Mouse (Mus musculus) forebrain, embryonic 15.5 days (tissue): ENCODE results near the gene Pias1. TPM values are rescaled to one million over a fixed set of nuclear protein-coding genes. Genes with fewer than 3 reads are reported as not detected.
"Not testable (repeated sequence)": the region's sequence is repeated elsewhere in the genome, so short reads cannot be mapped to it uniquely, and the experiment has no call there.

Source experiments
- ATAC-seq: fragments of 200-750 bp; cut with Nextera tagmentation; replicated peaks from 2 replicates; pipeline ENCODE4 v1.8.0; 2017; ENCODE audit warnings: mild to moderate bottlenecking, moderate TSS enrichment, moderate library complexity
- H3K27ac ChIP-seq: fragments of 300-500 bp; sonication (generic); replicated peaks from 2 replicates; pipeline ENCODE4 v1.5.1; 2015; ENCODE audit warnings: mild to moderate bottlenecking, inconsistent platforms
- H3K27me3 ChIP-seq: fragments of 300-500 bp; sonication (generic); 2 replicates; pipeline ENCODE4 v1.6.1; 2015; ENCODE audit warnings: inconsistent platforms
- H3K36me3 ChIP-seq: fragments of 300-500 bp; sonication (generic); 2 replicates; pipeline ENCODE4 v1.6.1; 2015; ENCODE audit warnings: mild to moderate bottlenecking, inconsistent platforms
- H3K4me1 ChIP-seq: fragments of 300-500 bp; sonication (generic); 2 replicates; pipeline ENCODE4 v1.6.1; 2015; ENCODE audit warnings: inconsistent platforms
- H3K4me2 ChIP-seq: fragments of 300-500 bp; sonication (generic); replicated peaks from 2 replicates; pipeline ENCODE4 v1.6.1; 2015; ENCODE audit warnings: mild to moderate bottlenecking, inconsistent platforms
- H3K4me3 ChIP-seq: fragments of 300-500 bp; sonication (generic); 2 replicates; pipeline ENCODE4 v1.5.1; 2015; ENCODE audit warnings: mild to moderate bottlenecking, inconsistent platforms
- H3K9ac ChIP-seq: fragments of 300-500 bp; sonication (generic); replicated peaks from 2 replicates; pipeline ENCODE4 v1.6.1; 2015; ENCODE audit warnings: mild to moderate bottlenecking, inconsistent platforms
- H3K9me3 ChIP-seq: fragments of 300-500 bp; sonication (generic); 2 replicates; pipeline ENCODE4 v1.6.1; 2016; ENCODE audit warnings: inconsistent platforms
- WGBS: fragments of 180-500 bp; shearing (Covaris S2); methylation state at CpG from one replicate; pipeline ENCODE4 v1.1.7; 2015; ENCODE audit warnings: mixed read lengths; 5-methylcytosine and 5-hydroxymethylcytosine counted together
- polyA plus RNA-seq: library from polyadenylated mRNA; unstranded; fragments of >200 nt; fragmentation: Nextera tagmentation; extraction: Ambion mirVana; gene quantifications from 2 replicates; pipeline ENCODE4 v1.2.1, GENCODE M21; 2015

Pias1 gene
- polyA plus RNA-seq, 1 experiment from 2014 or later = 65.3 TPM

DNA sequence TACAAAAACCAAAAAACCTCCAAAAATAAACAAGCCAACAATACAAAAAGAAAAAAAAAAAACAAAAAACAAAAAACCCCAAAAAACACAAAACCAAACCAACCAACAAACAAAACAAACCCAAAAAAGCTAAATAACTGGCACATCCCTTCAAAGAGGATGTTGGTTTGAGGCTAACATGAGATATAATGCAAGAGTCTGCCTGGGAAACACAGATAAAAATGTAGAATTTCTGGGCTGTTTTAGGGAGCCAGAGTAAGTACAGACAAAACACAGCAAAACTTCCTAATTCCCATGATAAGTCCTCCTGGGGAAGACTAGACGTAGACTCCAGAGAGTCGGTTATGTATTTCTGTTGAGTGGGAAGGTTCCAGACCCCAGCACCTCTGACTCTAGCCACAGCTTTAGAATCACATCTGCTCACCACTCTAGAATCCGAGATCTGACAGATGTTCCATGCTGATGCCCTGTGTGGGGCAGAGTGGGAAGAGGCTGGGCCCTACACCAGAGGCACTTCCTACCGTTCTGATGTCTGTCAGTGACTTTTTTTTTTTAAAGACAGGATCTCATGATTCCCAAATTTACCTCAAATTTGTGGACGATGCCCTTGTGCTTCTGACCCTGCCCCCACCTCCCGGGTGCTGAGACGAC lies 110.6 kb downstream of the Pias1 start:
- H3K4me1 ChIP-seq = no peaks in the 10 kb centered on the region
- peaks cover 15% of the 10 kb centered on the region for H3K36me3 ChIP-seq
- no peak overlapping the region for H3K4me2 ChIP-seq
- H3K4me3 ChIP-seq = no peak overlapping the region
- ATAC-seq = no peak
- WGBS = 92% methylated on average over 7 of the region's 7 CpGs
- H3K9me3 ChIP-seq = no peaks in the 10 kb centered on the region
- no peak overlapping the region for H3K27ac ChIP-seq
- no peak overlapping the region for H3K9ac ChIP-seq
- H3K27me3 ChIP-seq = no peaks in the 10 kb centered on the region

DNA sequence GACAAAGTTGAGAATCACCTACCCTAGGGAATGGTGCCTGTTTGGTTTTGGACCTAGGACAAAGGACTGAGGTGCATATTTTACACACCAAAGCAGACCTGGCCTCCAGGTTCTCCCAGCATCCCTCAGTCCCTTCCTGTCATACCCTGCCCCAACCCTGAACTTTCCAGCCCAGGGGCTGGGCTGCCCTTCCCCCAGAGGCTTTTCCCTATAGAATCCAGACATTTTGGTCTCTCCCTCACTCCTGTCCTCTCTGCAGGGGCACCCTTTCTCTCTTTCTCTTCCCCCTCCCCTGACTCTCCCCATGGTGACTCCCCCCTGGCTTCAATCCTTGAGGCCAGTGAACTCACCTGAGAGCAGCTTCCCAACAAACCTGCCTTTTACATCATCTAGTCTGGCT lies 117.0 kb downstream of the Pias1 start:
- Histone ChIP-seq H3K9ac (no peak overlapping the region), H3K27ac (no peak overlapping the region), H3K4me1 (no peaks in the 10 kb centered on the region), H3K4me3 (no peak overlapping the region), H3K27me3 (no peaks in the 10 kb centered on the region), H3K9me3 (no peaks in the 10 kb centered on the region), H3K36me3 (no peaks in the 10 kb centered on the region), H3K4me2 (no peak overlapping the region)
- ATAC-seq = no peak

DNA sequence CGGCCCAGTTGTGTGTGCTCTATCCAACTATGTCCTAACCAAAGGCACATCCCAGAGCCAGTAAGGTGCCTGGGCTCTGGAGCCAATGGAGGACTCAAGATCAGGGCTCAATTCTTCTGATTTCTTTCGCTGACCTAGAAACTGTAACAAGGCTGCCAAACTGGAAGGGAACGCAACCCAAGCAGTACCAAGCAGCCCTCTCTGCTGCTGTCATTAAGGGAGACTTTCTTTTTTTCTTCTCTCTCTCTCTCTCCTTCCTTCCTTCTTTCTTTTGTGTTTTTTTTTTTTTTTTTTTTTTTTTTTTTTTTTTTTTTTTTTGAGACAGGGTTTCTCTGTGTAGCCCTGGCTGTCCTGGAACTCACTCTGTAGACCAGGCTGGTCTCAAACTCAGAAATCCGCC lies 118.5 kb downstream of the Pias1 start:
- WGBS = 91% methylated on average over 4 of the region's 4 CpGs
- H3K4me3 ChIP-seq = not testable (repeated sequence)

DNA sequence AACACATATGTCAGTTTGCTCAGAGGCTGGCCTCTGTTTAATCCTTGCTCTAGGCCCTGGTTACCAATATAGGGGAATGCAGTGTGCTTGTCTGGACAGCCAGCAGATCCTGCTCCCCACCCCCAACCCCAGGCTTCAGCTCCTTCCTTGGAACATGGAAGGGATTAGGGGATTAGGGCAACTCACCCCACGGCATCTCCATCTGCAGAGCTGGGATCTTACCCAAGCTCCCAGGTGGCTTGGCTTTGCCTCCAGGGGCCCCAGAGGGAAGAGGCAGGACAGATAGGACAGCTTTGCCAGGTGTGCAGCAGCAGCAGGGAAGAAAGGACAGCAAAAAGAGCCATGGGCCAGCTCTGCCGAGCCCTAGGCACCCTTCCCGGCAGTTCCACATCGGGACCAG lies 126.9 kb downstream of the Pias1 start:
- H3K9me3 ChIP-seq = no peaks in the 10 kb centered on the region
- H3K4me1 ChIP-seq = peaks cover 9% of the 10 kb centered on the region
- H3K27ac ChIP-seq = no peak overlapping the region
- WGBS = 49% methylated on average over 4 of the region's 4 CpGs
- H3K36me3 ChIP-seq = no peaks in the 10 kb centered on the region
- no peaks in the 10 kb centered on the region for H3K27me3 ChIP-seq
- no peak for ATAC-seq
- H3K9ac ChIP-seq = no peak overlapping the region
- no peak overlapping the region for H3K4me3 ChIP-seq
- no peak overlapping the region for H3K4me2 ChIP-seq

More for the DNA sequence above, 118.5 kb downstream of the Pias1 start:
- not testable (repeated sequence) for H3K4me2 ChIP-seq, H3K4me1 ChIP-seq, H3K9me3 ChIP-seq, ATAC-seq, H3K27me3 ChIP-seq, H3K36me3 ChIP-seq, H3K27ac ChIP-seq, H3K9ac ChIP-seq

DNA sequence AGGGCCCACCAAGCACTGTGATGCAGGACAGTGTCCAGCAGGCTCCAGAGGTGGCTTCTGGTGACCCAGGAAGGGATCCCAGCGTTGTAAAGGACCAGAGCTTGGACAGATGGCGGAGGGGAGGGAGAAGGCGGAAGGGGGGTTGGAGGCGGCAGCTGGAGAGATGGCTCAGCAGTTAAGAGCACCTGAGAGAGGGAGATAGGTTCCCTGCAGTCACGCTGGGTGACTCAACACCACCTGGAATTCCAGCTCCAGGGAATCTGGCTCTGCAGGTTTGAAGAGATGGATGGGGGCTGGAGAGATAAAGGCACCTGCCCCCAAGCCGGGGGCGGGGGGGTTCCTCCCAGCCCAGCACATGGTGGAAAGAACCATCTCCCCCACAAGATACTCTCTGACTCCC lies 127.6 kb downstream of the Pias1 start:
- not testable (repeated sequence) for ATAC-seq, H3K27me3 ChIP-seq, H3K4me3 ChIP-seq, H3K27ac ChIP-seq, H3K4me2 ChIP-seq, H3K4me1 ChIP-seq, H3K36me3 ChIP-seq, H3K9me3 ChIP-seq, H3K9ac ChIP-seq
- 74% methylated on average over 7 of the region's 7 CpGs for WGBS

DNA sequence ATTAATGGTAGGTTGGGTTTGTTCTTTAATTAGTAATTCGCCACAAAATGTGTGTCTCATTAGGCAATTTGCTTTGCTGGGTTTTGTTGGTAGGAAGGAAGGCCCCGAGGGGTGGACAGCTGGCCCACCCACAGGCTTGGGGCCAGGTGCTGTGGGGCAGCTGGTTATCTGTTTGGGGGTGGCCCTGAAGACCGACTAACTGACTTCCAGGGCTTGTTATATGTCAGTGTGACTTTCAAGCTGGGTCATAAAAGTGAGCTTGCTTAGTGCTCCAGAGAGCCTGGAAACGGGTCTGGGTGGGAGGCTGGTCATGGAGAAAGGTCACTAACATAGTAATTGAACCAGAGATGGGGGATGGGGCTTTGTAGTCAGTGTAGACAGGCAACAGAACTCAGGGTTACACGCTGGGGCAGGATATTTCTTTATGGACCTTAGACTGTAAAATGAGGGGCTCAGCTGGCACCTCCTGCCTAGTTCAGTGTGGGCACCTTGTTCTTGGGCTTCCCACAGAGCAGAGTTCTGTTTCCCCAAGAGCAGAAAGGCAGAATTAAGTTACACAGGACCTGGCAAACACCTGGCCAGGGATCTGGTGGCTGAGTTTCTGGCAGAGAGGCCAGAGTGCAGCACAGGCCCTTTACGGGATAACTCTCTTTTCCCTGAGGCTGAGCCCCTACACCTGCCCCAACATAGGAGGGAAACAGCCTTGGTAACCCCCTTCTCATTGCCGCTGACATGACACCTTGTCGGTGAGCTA lies 129.3 kb downstream of the Pias1 start:
- no peak overlapping the region for H3K27ac ChIP-seq
- 54% methylated on average over 8 of the region's 8 CpGs for WGBS
- ATAC-seq = no peak

DNA sequence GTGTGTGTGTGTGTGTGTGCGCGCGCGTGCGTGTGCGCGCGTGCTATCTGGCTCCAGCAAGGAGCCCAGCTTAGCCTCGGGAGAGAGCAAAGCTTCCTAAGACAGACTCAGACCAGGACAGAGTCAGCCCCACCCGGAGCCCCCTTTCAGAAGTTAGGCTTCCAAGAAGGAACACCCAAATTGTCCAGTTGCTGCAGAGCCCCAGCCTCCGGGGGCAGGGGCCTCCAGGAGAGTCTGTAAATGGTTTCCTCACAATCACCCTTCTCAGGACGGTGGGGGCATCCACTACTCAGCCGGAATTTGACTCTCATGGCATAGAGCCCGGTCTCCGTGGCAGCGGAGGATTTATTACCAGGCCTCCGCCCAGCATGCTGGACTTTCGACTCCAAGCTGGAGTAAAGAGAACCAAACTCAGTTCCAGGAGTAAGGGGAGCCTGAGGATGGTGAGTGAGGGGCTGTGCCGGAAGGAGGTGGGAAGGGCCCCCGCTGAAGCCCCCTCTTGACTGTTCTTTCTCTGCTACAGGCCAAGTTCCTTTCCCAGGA lies 129.9 kb downstream of the Pias1 start, which contains the start of gene Calml4:
Gene Calml4, plus strand, starts transcription at position 362 of the 543 bp plus-strand sequence.
- no peaks in the 10 kb centered on the region for H3K36me3 ChIP-seq
- H3K27me3 ChIP-seq = no peaks in the 10 kb centered on the region
- H3K4me2 ChIP-seq = no peak within 1 kb of the TSS
- H3K4me1 ChIP-seq = peaks cover 9% of the 10 kb centered on the region
- H3K4me3 ChIP-seq = no peak within 1 kb of the TSS
- WGBS = 50% methylated on average over 20 of the region's 20 CpGs
- no peak for ATAC-seq
- no peak within 1 kb of the TSS for H3K9ac ChIP-seq
- H3K27ac ChIP-seq = no peak within 1 kb of the TSS
- no peaks in the 10 kb centered on the region for H3K9me3 ChIP-seq

More for the DNA sequence above, 129.3 kb downstream of the Pias1 start:
- Histone ChIP-seq H3K4me3 (no peak overlapping the region), H3K36me3 (no peaks in the 10 kb centered on the region), H3K4me2 (no peak overlapping the region), H3K9me3 (no peaks in the 10 kb centered on the region), H3K9ac (no peak overlapping the region), H3K4me1 (peaks cover 9% of the 10 kb centered on the region), H3K27me3 (no peaks in the 10 kb centered on the region)

DNA sequence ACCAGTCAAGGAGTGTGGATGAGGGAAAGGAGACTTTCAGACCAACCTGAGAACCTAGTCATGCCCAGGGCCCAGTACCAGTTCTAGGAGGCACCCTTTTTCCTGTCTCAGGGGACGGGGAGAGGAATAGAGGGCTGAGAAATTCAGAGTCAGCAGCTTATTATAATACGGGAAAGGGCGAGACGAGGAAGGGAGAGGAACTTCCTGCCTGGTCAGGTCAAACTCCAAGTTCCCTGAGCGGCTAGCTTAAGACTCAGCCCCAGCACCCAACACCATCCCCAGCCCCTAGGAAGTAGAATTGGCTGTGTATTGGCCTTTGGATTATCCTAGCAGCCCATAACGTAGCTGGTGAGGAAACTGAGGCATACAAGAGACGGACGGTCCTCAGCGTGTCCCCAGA lies 130.5 kb downstream of the Pias1 start:
- no peak overlapping the region for H3K27ac ChIP-seq
- WGBS = 89% methylated on average over 9 of the region's 9 CpGs

DNA sequence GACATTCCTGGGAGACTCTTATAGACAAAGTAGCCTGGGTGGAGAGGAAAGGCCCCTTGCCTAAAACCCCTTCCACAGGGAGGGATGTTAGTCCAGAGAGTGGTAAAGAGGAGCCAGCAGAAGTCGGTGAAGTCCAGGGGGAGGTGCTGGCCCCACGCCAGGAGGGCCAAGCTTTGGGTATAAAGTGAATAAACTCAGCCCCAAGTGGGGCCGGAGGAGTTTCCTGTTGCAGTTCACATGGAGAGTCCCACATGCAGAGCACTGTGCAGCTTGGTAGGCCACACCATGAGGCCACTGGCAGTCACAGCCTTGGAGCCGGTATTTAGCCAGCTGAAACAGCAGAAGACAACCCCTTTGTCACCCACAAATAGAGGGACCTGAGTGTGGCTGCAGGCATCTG lies 133.2 kb downstream of the Pias1 start:
- Histone ChIP-seq H3K4me2 (no peak overlapping the region), H3K9me3 (no peaks in the 10 kb centered on the region), H3K27ac (no peak overlapping the region), H3K27me3 (no peaks in the 10 kb centered on the region), H3K4me3 (no peak overlapping the region), H3K9ac (no peak overlapping the region), H3K4me1 (peaks cover 9% of the 10 kb centered on the region), H3K36me3 (no peaks in the 10 kb centered on the region)
- WGBS = 49% methylated on average over 4 of the region's 4 CpGs
- no peak for ATAC-seq

More for the DNA sequence above, 130.5 kb downstream of the Pias1 start:
- Histone ChIP-seq H3K27me3 (no peaks in the 10 kb centered on the region), H3K4me2 (no peak overlapping the region), H3K9ac (no peak overlapping the region), H3K36me3 (no peaks in the 10 kb centered on the region), H3K4me3 (no peak overlapping the region), H3K4me1 (peaks cover 9% of the 10 kb centered on the region), H3K9me3 (no peaks in the 10 kb centered on the region)
- ATAC-seq = no peak

DNA sequence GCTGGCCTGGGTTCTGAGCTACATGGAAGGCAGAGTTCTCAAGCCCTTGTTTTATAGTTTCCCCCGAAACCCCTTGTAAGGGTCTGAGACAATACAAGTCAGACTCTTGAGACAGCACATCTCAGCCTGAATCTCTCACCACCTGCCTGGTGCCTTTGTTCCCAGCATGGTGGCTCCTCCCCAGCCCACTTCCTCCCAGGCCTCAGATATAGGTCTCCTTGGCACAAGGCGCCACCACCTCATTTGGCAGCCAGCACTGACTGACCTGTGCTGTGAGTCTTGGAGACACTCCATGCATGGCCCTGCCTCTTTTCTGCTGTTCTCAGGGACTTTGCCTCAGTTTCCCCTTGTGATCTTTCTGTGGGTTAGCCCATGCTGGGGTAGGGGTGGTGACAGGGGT lies 136.2 kb downstream of the Pias1 start:
- Histone ChIP-seq H3K4me1 (no peaks in the 10 kb centered on the region), H3K9ac (no peak overlapping the region), H3K9me3 (no peaks in the 10 kb centered on the region), H3K36me3 (no peaks in the 10 kb centered on the region), H3K4me3 (no peak overlapping the region), H3K27ac (no peak overlapping the region), H3K27me3 (no peaks in the 10 kb centered on the region), H3K4me2 (no peak overlapping the region)
- no peak for ATAC-seq
- WGBS = 61% methylated on average over 2 of the region's 2 CpGs

DNA sequence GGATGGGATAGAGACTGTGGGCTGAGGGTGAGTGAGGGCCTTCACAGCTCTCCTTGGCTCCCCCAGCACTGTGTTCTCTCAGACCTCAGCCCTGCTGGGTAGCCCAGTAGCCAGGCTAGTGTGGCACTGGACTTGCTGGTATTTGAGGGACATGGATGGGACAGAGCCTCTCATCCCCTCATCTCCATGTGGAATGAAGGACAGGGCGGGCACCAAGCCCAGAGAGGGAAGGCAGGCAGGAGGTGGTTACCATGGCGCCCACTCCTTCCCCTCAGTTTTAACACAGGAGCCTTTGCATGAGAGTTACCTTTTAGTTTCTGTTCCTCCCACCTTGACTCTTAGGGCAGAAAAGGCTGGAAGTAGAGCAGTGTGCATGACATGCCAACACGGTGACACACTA lies 139.1 kb downstream of the Pias1 start:
- no peak overlapping the region for H3K27ac ChIP-seq
- 86% methylated on average over 3 of the region's 3 CpGs for WGBS
- no peaks in the 10 kb centered on the region for H3K36me3 ChIP-seq
- no peak for ATAC-seq
- H3K4me3 ChIP-seq = no peak overlapping the region
- H3K9ac ChIP-seq = no peak overlapping the region
- no peaks in the 10 kb centered on the region for H3K27me3 ChIP-seq
- H3K4me1 ChIP-seq = no peaks in the 10 kb centered on the region
- no peak overlapping the region for H3K4me2 ChIP-seq
- no peaks in the 10 kb centered on the region for H3K9me3 ChIP-seq

DNA sequence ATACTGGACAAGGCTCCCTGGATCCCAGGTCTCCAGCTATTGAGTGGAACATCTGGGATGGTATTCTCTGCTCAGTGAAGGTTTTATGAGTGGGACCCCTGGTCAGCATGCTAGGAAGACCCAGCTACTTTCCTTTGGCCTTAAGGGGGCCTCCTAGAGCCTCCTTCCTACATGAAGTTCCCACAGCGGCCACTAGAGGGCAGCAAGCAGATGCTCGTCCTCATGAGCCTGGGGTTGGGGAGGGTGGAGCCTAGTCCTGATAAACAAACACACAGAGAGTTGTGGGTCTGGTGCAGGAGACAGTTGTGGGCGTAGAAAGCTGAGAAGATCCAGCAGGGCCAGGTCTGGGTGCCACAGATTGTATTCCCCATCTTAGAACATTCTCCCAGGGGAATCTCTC lies 140.0 kb downstream of the Pias1 start:
- Histone ChIP-seq H3K36me3 (no peaks in the 10 kb centered on the region), H3K27me3 (no peaks in the 10 kb centered on the region), H3K9ac (no peak overlapping the region), H3K4me1 (no peaks in the 10 kb centered on the region), H3K9me3 (no peaks in the 10 kb centered on the region), H3K4me3 (no peak overlapping the region), H3K4me2 (no peak overlapping the region), H3K27ac (no peak overlapping the region)
- 0% methylated on average over 3 of the region's 3 CpGs for WGBS
- ATAC-seq = peak; percentile 73
